Mouse (Mus musculus): ENCODE results near the gene Ttc28. TPM values are rescaled to one million over a fixed set of nuclear protein-coding genes. Genes with fewer than 3 reads are reported as not detected.

Ttc28 gene
- polyA plus RNA-seq, 1 experiment from 2014 or later = 12.9 TPM

DNA sequence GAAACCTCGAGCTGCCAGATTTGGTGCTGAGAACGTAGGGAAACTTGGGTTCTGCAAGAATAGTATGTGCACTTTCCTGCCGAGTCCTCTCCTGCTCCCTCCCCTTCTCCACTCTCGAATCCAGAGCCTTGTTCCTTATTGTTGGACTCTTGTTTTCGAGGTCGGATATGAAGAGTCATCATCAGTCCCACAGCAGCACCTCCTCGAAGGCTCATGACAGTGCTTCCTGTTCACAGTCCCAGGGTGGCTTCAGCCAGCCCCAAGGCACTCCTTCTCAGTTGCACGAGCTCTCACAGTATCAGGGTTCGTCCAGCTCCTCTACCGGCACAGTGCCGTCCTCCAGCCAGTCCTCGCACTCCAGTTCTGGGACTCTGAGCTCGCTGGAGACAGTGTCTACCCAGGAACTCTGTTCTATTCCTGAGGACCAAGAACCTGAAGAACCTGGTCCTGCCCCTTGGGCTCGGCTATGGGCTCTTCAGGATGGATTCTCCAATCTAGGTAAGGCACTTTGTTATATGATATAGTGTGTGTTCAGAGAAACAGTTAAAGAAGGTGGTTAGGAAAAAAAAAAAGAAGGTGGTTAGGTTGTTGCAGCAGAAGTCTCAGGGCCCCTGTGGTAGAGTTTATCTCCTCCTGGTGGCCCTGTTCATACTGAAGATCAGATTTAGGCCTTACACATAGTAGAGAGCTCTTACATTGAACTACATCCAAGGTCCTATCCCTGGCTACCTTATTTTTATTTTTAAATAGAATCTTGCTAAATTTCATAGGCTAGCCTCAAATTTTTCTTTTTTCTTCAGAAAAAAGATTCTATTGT lies 38.3 kb upstream of the Ttc28 start:
- DNase-seq (ENCODE audit: low spot score) (no peak), ATAC-seq (ENCODE audit: insufficient number of reproducible peaks, low FRiP score, low TSS enrichment, low read depth) (no peak)
- no peaks in the 10 kb centered on the region; the same call in 1 of the 2 replicates for H3K4me1 ChIP-seq (ENCODE audit: control insufficient read depth, insufficient read depth, low read length)
- H3K36me3 ChIP-seq (ENCODE audit: control insufficient read depth, insufficient read depth, low read length) = peaks cover 10% of the 10 kb centered on the region; the same call in 1 of the 2 replicates
- no peak overlapping the region for H3K4me2 ChIP-seq (ENCODE audit: low read depth, severe bottlenecking)
- 91% methylated on average over 14 of the region's 14 CpGs for WGBS
- H3K9me3 ChIP-seq (ENCODE audit: control insufficient read depth, low read length) = no peaks in the 10 kb centered on the region
- no peaks in the 10 kb centered on the region for H3K27me3 ChIP-seq (ENCODE audit: control insufficient read depth, insufficient read depth, low read length)
- no peak overlapping the region for H3K9ac ChIP-seq (ENCODE audit: low read length)
- no peak overlapping the region for H3K4me3 ChIP-seq (ENCODE audit: low read depth, low read length)
- H3K27ac ChIP-seq (replicated peaks; ENCODE audit: low read depth, low read length) = no peak overlapping the region

DNA sequence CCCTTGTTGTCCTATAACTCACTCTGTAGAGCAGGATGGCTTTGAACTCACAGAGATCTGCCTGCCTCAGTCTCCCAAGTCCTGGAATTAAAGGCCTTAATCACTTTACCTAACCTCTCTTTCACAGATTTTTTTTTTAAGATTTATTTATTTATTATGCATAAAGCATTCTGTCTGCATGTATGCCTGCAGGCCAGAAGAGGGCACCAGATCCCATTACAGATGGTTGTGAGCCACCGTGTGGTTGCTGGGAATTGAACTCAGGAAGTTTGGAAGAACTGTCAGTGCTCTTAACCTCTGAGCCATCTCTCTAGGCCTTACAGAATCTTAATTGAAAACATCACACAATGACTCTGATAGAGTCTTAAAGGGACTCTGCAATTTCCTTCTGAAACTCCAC lies 26.6 kb upstream of the Ttc28 start:
- WGBS = 92% methylated on average over 1 of the region's 1 CpGs
- Histone ChIP-seq H3K27me3 (ENCODE audit: control insufficient read depth, insufficient read depth, low read length) (no peaks in the 10 kb centered on the region), H3K4me1 (ENCODE audit: control insufficient read depth, insufficient read depth, low read length) (no peaks in the 10 kb centered on the region), H3K27ac (replicated peaks; ENCODE audit: low read depth, low read length) (no peak overlapping the region), H3K36me3 (ENCODE audit: control insufficient read depth, insufficient read depth, low read length) (peaks cover 5% of the 10 kb centered on the region; the same call in 1 of the 2 replicates), H3K9me3 (ENCODE audit: control insufficient read depth, low read length) (no peaks in the 10 kb centered on the region), H3K4me3 (ENCODE audit: low read depth, low read length) (no peak overlapping the region), H3K4me2 (ENCODE audit: low read depth, severe bottlenecking) (no peak overlapping the region), H3K9ac (ENCODE audit: low read length) (no peak overlapping the region)
- DNase-seq (ENCODE audit: low spot score) (no peak), ATAC-seq (ENCODE audit: insufficient number of reproducible peaks, low FRiP score, low TSS enrichment, low read depth) (no peak)

DNA sequence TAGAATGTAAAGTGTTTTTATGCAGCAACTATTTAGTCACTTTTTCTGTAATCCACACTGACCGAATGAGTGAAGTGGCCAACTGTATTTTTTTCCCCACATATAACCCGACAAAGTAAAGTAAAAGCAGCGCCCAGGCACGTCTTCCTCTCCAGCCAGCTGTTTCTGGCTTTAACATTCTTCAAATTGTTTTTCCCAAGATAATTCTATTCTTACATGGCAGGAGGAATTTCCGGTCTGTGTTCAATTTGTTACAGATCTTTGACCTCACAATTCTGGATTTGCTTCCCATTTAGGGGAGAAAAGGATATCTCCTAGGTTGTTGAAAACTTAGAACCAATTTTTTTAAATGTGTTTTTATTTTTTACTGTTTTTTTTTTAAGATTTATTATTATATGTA lies 22.5 kb upstream of the Ttc28 start:
- H3K9ac ChIP-seq (ENCODE audit: low read length) = no peak overlapping the region
- DNase-seq (ENCODE audit: low spot score) (no peak), ATAC-seq (ENCODE audit: insufficient number of reproducible peaks, low FRiP score, low TSS enrichment, low read depth) (no peak)
- WGBS = 83% methylated on average over 5 of the region's 5 CpGs
- H3K36me3 ChIP-seq (ENCODE audit: control insufficient read depth, insufficient read depth, low read length) = peaks cover 11% of the 10 kb centered on the region
- no peaks in the 10 kb centered on the region for H3K9me3 ChIP-seq (ENCODE audit: control insufficient read depth, low read length)
- no peak overlapping the region for H3K27ac ChIP-seq (replicated peaks; ENCODE audit: low read depth, low read length)
- no peaks in the 10 kb centered on the region for H3K4me1 ChIP-seq (ENCODE audit: control insufficient read depth, insufficient read depth, low read length)
- H3K4me2 ChIP-seq (ENCODE audit: low read depth, severe bottlenecking) = no peak overlapping the region
- H3K4me3 ChIP-seq (ENCODE audit: low read depth, low read length) = no peak overlapping the region
- no peaks in the 10 kb centered on the region for H3K27me3 ChIP-seq (ENCODE audit: control insufficient read depth, insufficient read depth, low read length)

DNA sequence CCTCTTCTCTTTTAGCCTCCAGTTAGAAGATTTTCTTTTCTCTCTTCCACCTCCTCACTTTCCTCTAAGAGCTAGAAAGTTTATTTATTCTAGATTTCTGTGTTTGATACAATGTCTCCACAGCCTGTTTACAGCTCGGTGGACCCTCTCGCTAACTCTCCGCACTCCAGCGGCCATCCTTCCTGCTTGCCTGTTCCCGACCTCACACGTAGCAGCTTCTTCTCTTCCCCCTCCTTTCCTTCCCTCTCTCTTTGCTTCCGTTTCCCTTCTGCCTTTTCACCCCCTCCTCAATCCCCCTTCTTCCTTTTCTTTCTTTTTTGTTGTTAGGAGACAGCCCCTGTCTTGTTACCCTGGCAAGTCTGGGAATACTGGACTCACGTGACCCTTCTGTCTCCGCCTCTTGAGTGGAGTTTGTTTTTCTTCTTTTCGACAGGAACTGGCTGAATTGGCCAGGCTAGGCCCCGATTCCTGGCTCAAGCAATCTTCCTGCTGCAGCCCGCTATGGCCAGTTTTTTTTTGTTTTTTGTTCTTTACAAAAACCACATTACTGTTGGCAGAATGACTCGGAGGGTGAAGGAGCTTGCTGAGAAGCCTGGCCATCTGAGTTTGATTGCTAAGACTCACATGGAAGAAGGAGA lies 20.5 kb upstream of the Ttc28 start:
- no peak for DNase-seq (ENCODE audit: low spot score)
- no peaks in the 10 kb centered on the region for H3K27me3 ChIP-seq (ENCODE audit: control insufficient read depth, insufficient read depth, low read length)
- H3K4me3 ChIP-seq (ENCODE audit: low read depth, low read length) = no peak overlapping the region
- no peak overlapping the region for H3K9ac ChIP-seq (ENCODE audit: low read length)
- no peak overlapping the region for H3K4me2 ChIP-seq (ENCODE audit: low read depth, severe bottlenecking)
- H3K36me3 ChIP-seq (ENCODE audit: control insufficient read depth, insufficient read depth, low read length) = peaks cover 11% of the 10 kb centered on the region
- WGBS = 70% methylated on average over 13 of the region's 13 CpGs
- H3K9me3 ChIP-seq (ENCODE audit: control insufficient read depth, low read length) = no peaks in the 10 kb centered on the region
- no peak overlapping the region for H3K27ac ChIP-seq (replicated peaks; ENCODE audit: low read depth, low read length)
- no peak for ATAC-seq (ENCODE audit: insufficient number of reproducible peaks, low FRiP score, low TSS enrichment, low read depth)
- H3K4me1 ChIP-seq (ENCODE audit: control insufficient read depth, insufficient read depth, low read length) = no peaks in the 10 kb centered on the region

DNA sequence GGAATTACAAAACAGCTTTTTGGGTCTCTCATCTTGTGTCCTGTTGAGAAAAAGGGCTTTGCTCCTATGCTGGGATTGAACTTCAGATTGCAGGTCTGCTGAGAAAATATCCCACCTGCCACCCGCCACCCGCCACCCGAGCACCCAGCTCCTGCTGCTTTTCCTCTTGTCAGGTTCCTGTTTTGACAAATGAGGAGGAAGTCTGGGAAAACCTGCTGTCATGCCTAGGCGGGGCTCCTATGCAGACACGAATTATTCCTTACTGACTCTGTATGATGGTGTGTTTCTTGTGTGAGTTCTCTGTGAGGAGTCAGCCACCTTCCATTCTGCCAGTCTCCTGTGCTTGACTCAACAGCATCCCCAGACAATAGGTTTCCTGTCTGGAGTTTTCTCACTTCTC lies 19.2 kb upstream of the Ttc28 start:
- no peak overlapping the region for H3K27ac ChIP-seq (replicated peaks; ENCODE audit: low read depth, low read length)
- ATAC-seq (ENCODE audit: insufficient number of reproducible peaks, low FRiP score, low TSS enrichment, low read depth) (no peak), DNase-seq (ENCODE audit: low spot score) (no peak)
- no peak overlapping the region for H3K4me3 ChIP-seq (ENCODE audit: low read depth, low read length)
- no peak overlapping the region for H3K4me2 ChIP-seq (ENCODE audit: low read depth, severe bottlenecking)
- H3K9me3 ChIP-seq (ENCODE audit: control insufficient read depth, low read length) = no peaks in the 10 kb centered on the region
- H3K36me3 ChIP-seq (ENCODE audit: control insufficient read depth, insufficient read depth, low read length) = peaks cover 11% of the 10 kb centered on the region
- no peaks in the 10 kb centered on the region for H3K27me3 ChIP-seq (ENCODE audit: control insufficient read depth, insufficient read depth, low read length)
- no peaks in the 10 kb centered on the region for H3K4me1 ChIP-seq (ENCODE audit: control insufficient read depth, insufficient read depth, low read length)
- 89% methylated on average over 5 of the region's 5 CpGs for WGBS
- no peak overlapping the region for H3K9ac ChIP-seq (ENCODE audit: low read length)

DNA sequence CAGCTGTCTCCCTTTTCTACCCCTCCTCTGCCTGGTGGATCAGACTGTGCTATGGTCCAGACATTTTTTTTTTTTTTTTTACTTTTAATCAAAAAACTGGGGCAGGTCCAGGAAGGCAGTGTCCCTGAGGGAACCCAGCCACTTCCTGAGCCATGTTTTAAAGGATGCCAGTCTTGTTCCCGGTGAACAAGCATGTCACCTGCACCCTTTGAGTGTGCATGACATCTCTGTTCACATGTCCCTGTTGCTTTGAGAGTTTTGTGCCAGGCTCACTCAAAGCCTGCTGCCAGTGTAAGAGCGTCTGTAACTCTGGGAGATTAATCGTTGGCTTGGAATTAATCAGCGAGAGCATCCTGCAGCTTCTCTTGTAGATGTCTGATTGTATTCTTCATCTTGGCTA lies 11.1 kb upstream of the Ttc28 start:
- 93% methylated on average over 4 of the region's 4 CpGs for WGBS
- H3K4me2 ChIP-seq (ENCODE audit: low read depth, severe bottlenecking) = no peak overlapping the region
- no peak overlapping the region for H3K4me3 ChIP-seq (ENCODE audit: low read depth, low read length)
- no peaks in the 10 kb centered on the region for H3K4me1 ChIP-seq (ENCODE audit: control insufficient read depth, insufficient read depth, low read length)
- peaks cover 5% of the 10 kb centered on the region; the same call in 1 of the 2 replicates for H3K36me3 ChIP-seq (ENCODE audit: control insufficient read depth, insufficient read depth, low read length)
- no peak overlapping the region for H3K9ac ChIP-seq (ENCODE audit: low read length)
- no peak for DNase-seq (ENCODE audit: low spot score)
- ATAC-seq (ENCODE audit: insufficient number of reproducible peaks, low FRiP score, low TSS enrichment, low read depth) = no peak
- H3K27ac ChIP-seq (replicated peaks; ENCODE audit: low read depth, low read length) = no peak overlapping the region
- H3K27me3 ChIP-seq (ENCODE audit: control insufficient read depth, insufficient read depth, low read length) = no peaks in the 10 kb centered on the region
- H3K9me3 ChIP-seq (ENCODE audit: control insufficient read depth, low read length) = no peaks in the 10 kb centered on the region

DNA sequence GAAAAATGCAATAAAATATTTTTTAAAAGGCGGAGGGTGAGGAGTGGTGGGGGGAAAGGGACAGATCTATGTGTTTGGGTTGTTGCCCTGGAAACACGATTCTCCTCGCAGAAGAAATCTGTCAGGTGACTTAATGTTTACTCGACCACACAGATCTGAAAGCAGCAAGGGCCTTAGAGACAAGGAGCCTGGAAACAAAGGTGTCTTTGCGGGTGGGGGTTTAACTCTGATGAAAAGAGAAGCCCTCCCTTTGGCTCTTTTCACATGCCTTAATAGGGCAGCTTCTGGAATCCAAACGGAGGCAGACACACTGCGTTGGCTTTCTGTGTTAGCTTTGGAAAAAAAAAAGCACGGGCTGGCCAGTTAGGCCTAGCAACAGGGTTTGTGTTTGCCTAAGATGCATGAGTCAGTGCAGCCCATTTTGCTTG lies 10.3 kb upstream of the Ttc28 start:
- Histone ChIP-seq H3K27ac (replicated peaks; ENCODE audit: low read depth, low read length) (no peak overlapping the region), H3K4me3 (ENCODE audit: low read depth, low read length) (no peak overlapping the region), H3K27me3 (ENCODE audit: control insufficient read depth, insufficient read depth, low read length) (no peaks in the 10 kb centered on the region), H3K36me3 (ENCODE audit: control insufficient read depth, insufficient read depth, low read length) (peaks cover 5% of the 10 kb centered on the region; the same call in 1 of the 2 replicates), H3K9ac (ENCODE audit: low read length) (no peak overlapping the region), H3K4me1 (ENCODE audit: control insufficient read depth, insufficient read depth, low read length) (no peaks in the 10 kb centered on the region), H3K4me2 (ENCODE audit: low read depth, severe bottlenecking) (no peak overlapping the region), H3K9me3 (ENCODE audit: control insufficient read depth, low read length) (no peaks in the 10 kb centered on the region)
- no peak for DNase-seq (ENCODE audit: low spot score)
- 79% methylated on average over 8 of the region's 8 CpGs for WGBS
- ATAC-seq (ENCODE audit: insufficient number of reproducible peaks, low FRiP score, low TSS enrichment, low read depth) = no peak

DNA sequence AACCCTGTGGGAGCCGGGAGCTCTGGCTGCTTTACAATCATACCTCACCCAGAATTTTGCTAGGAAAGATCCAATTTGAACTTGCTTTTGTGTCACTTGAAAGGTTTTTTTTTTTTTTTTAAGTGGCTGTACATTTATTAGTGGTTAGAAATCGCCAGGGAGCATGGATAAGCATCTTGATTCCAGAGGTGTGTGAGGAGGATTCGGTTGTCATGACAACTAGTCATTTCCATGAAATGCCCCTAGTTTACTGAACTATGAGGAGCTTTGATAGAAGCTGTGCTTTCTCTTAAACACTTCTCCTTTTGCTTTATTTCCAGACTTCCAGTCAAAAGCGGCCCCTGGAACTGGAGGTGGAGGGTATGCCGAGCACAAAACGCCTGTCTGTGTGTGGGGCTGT lies 6.4 kb upstream of the Ttc28 start:
- H3K27ac ChIP-seq (replicated peaks; ENCODE audit: low read depth, low read length) = no peak overlapping the region
- H3K36me3 ChIP-seq (ENCODE audit: control insufficient read depth, insufficient read depth, low read length) = no peaks in the 10 kb centered on the region; the same call in 1 of the 2 replicates
- H3K9me3 ChIP-seq (ENCODE audit: control insufficient read depth, low read length) = no peaks in the 10 kb centered on the region
- H3K4me2 ChIP-seq (ENCODE audit: low read depth, severe bottlenecking) = no peak overlapping the region
- H3K9ac ChIP-seq (ENCODE audit: low read length) = no peak overlapping the region
- no peak for ATAC-seq (ENCODE audit: insufficient number of reproducible peaks, low FRiP score, low TSS enrichment, low read depth)
- 92% methylated on average over 6 of the region's 6 CpGs for WGBS
- no peaks in the 10 kb centered on the region for H3K27me3 ChIP-seq (ENCODE audit: control insufficient read depth, insufficient read depth, low read length)
- H3K4me1 ChIP-seq (ENCODE audit: control insufficient read depth, insufficient read depth, low read length) = peaks cover 4% of the 10 kb centered on the region; the same call in 1 of the 2 replicates
- no peak overlapping the region for H3K4me3 ChIP-seq (ENCODE audit: low read depth, low read length)
- DNase-seq (ENCODE audit: low spot score) = no peak
